ENCODE assay signal across 8 mouse cellular contexts in genomic region chr5:13125241-13125692, GRCm38 (mm10). TPM values are rescaled to one million over a fixed set of nuclear protein-coding genes. Genes with fewer than 3 reads are reported as not detected.
DNase-seq lines count a peak whose midpoint lies in the region; ATAC-seq and TF ChIP-seq lines count a peak whose summit lies in the region.

Gene Sema3a, plus strand, starts transcription at chr5:13125414.

- H3K4me2 ChIP-seq in stomach, embryonic 15.5 days: no peak within 1 kb of the TSS

- TF ChIP-seq CTCF in embryonic fibroblast, embryonic 13.5 days (IDR thresholded peaks at IDR 0.05; ENCODE audit: borderline replicate concordance, insufficient read depth, low read length): no peak

- intact Hi-C loops in left cerebral cortex, postnatal 36 days (cut with DNase I): no loop called here

- H3K4me1 ChIP-seq in embryonic fibroblast, embryonic 13.5 days (ENCODE audit: control insufficient read depth, insufficient read depth, low read length): peaks cover 2% of the 10 kb centered on the region; the same call in 1 of the 2 replicates
- H3K4me1 ChIP-seq in stomach, embryonic 15.5 days: no peaks in the 10 kb centered on the region

- H3K9me3 ChIP-seq in stomach, embryonic 15.5 days: no peaks in the 10 kb centered on the region

- H3K36me3 ChIP-seq in stomach, embryonic 15.5 days: no peaks in the 10 kb centered on the region

- no peak within 1 kb of the TSS for H3K9ac ChIP-seq in stomach, embryonic 15.5 days

- 65% methylated on average over 13 of the region's 13 CpGs for WGBS in stomach, embryonic 15.5 days

- no peaks in the 10 kb centered on the region for H3K27me3 ChIP-seq in stomach, embryonic 15.5 days (replicated peaks)

- ATAC-seq in stomach, embryonic 15.5 days (ENCODE audit: insufficient read depth, low FRiP score, low read depth): no peak
- no peak for ATAC-seq in erythroid progenitor cell, adult 5-6 weeks (replicated peaks; ENCODE audit: low FRiP score, poor library complexity, severe bottlenecking)

- 0 out of 2 replicates have a peak, but pooled peaks have one; percentile 20 for TF ChIP-seq POLR2A in embryonic fibroblast, embryonic 13.5 days (IDR thresholded peaks at IDR 0.05; ENCODE audit: low read depth, low read length)

- H3K4me3 ChIP-seq in embryonic fibroblast, embryonic 13.5 days (ENCODE audit: insufficient read depth, low read length): peak within 1 kb of the TSS; percentile 44
- H3K4me3 ChIP-seq in stomach, embryonic 15.5 days (replicated peaks): no peak within 1 kb of the TSS

- peak within 1 kb of the TSS; percentile 92 for H3K27ac ChIP-seq in embryonic fibroblast, embryonic 13.5 days (ENCODE audit: insufficient read depth, low read length)
- no peak within 1 kb of the TSS for H3K27ac ChIP-seq in stomach, embryonic 15.5 days

- DNase-seq in ovary, postnatal 14 days (ENCODE audit: low spot score): peak; percentile 2
- DNase-seq in ovary, adult 18-20 months (ENCODE audit: low spot score): no peak
- DNase-seq in left cerebral cortex, postnatal 36 days (ENCODE audit: low spot score in 2 of 2): no peak
- no peak for DNase-seq in right cerebral cortex, postnatal 4 days
- DNase-seq in gastrocnemius, adult 8-10 months (ENCODE audit: low spot score in 2 of 2): no peak

RNA-seq across cellular contexts. Expression of gene Sema3a, which starts in this region (rescaled TPM):
- 53.9 and 79.6 TPM in 2 replicates for polyA plus RNA-seq in embryonic fibroblast, embryonic 13.5 days (2011; ENCODE audit: insufficient read length, low read depth, missing spikeins)
- total RNA-seq in left cerebral cortex, postnatal 36 days (2021): 10 to 100 TPM; 23.2 to 28.7 TPM
- polyA plus RNA-seq in stomach, embryonic 15.5 days (2015; fragmentation: Nextera tagmentation; extraction: Ambion mirVana): 22.1 and 24.5 TPM in 2 replicates
- total RNA-seq in erythroid progenitor cell, adult 5-6 weeks (2015; ENCODE audit: low replicate concordance): not detected in 2 replicates
- total RNA-seq in erythroid progenitor cell, adult 5-6 weeks (2017; ENCODE audit: low replicate concordance): not detected in 2 replicates
- 1 to 10 TPM in 2 of 4 experiments, under 1 TPM in 2; 0.70 to 1.8 (median 1.1) TPM for total RNA-seq in gastrocnemius, adult 8-10 months (2022)

Comparison
In these comparisons a context has a peak if more than half of its experiments do, and no peak if none do; other contexts are left out.
1. RNA of gene Sema3a (total RNA-seq): 23.2 to 28.7 TPM in left cerebral cortex, postnatal 36 days; 0.70 to 1.8 TPM in gastrocnemius, adult 8-10 months and not detected in erythroid progenitor cell, adult 5-6 weeks; every median in the first group is over 4 times any median in the second.